Mouse (Mus musculus): ENCODE data around the gene Kif2c. TPM values are rescaled to one million over a fixed set of nuclear protein-coding genes. Genes with fewer than 3 reads are reported as not detected.

Gene Kif2c
- polyA plus RNA-seq (2017; shearing (Covaris generic)): 1.2 TPM

DNA sequence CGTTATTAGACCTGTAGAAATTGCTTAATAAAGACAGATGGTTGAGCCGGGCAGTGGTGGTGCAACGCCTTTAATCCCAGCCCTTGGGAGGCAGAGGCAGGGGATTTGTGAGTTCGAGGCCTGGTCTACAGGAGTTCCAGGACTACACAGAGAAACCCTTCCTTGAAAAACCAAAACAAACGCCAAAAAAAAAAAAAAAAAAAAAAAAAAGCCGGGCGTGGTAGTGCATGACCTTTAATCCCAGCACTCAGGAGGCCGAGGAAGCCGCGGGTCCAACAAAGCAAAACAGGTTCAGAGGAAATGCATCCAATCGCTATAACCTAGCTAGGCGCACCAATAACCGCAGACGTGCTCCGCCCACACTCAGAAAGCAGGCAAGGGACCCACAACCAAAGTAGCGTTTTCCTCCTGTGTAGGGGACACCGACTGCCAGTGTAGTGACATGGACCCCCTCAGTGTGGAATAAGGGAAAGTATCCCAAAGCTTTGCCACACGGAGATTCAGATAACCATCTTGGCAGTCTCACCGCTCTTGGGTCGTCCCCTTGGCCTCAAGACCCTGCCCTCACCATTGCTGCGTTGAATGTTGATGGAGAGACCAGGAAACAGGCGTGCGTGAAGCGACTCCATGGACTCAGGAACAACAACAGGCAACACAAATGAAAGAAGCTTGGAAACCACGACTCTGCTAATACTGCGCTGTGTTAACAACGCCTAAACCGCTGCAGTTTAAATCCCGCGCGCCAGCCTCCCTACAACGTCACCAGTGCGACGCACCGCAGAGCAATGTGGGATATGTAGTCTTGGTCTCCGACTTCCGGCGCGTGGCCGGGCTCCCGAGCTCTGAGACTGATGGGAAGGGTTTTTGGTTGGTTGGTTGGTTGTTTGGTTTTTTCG is at the start of gene Kif2c:
Gene Kif2c, minus strand, starts transcription at position 777 of the 896 bp plus-strand sequence.

GRCm38 (mm10) chr4:117155792-117156355 is 26.6 kb downstream of the Kif2c start, which contains the start of gene Rps8:
TSS of gene Rps8 (minus strand) at chr4:117156243.

DNA sequence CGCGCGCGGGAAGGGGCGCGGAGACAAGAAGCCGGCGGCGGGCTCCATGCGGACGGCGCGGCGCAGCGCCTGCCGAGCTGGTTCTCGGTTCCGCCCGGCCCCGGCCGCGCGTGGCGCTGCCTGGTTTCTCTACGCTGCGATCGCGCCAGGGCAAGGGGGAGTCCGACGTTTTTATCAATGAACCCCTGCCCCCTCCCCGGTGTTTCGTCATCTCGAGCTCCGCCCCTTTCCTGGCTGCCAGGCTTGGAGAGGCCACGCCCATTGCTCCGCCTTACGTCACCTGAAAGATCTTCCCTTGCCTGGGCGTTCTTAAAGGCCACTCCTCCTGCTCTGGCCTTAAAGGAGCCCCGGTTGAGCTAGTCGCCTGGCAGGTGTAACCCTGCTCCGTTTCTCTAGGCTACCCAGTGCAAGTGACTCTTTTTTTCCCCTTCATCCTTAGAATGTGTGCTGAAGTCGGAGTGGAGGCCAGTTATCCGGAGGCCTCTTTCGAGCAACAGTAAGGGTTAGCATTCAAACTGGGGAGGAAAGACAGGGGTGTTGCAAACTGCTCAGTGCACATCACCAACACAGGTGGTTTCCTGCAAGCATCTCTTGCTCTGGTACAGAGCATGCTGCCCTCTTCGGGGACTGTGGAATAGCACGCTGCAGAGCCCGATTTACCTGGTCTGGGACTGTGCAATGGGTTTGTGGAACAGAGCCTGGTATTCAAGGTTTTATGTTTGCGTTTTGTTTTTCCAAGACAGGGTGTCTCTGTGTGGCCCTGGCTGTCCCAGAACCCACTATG is 48.4 kb downstream of the Kif2c start, which contains the start of gene Plk3:
Gene Plk3, minus strand, starts transcription at position 147 of the 784 bp plus-strand sequence.

DNA sequence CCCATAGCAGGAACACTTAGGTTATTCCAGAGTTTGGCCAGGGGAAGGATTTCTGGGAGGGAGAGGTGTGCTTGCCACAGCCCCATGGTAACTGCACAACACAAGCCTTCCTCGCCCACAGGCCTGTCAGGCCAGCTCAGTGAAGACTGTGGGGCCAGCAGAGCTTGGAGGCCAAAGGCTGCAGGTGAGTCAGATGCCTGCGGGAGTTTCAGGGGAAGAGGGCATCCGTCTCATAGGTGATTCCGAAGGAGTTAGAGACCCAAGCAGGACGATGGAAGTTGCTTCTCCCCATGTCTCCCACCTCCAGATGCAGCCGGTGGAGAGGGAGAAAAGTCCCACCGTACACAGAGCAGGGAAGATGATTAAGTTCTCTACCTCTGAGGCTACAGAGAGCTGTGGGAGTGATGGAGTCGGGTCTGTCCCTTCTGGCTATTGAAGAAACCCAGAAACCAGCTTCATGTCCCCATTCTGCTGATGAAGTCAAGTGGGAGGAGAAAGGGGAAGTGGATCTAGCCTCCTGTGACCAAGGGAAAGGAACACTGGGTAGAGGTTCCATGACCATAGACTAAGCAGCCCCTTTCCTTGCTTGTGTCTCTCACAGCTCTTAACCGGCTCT is 55.7 kb downstream of the Kif2c start, which contains the start of gene Tctex1d4:
Gene Tctex1d4, plus strand, starts transcription at position 120 of the 616 bp plus-strand sequence.

DNA sequence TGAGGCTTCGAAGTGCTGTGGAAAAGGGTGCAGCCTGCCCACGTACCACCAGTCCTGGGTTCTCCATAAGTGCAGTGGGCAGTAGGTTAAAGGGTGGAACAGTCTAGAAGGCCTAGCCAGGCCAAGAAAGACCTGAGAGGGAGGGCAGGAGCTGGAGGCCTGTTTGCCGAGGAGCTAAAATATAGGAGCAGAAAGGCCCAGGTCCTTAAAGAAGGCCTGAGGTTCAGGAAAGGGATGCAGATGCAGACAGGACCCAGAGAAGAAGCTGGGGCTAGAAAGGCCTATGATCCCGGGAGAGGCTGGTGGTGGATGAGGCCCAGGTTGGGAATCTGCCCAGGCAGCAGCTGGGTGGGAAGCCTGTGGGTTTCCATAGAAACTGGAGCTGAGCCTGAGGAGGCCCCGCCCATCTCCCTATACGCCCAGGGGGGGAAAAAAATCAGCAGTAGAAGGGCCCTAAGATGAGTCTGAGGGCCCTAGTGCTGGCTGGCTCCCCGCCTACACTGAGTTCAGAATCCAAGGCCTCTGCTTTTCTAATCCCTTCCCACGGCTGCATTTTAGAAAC is 57.0 kb downstream of the Kif2c start, which contains the start of gene Btbd19:
Gene Btbd19, minus strand, starts transcription at position 378 of the 562 bp plus-strand sequence.

Other genes with a start within 250 kb of the Kif2c start
- gene Urod, start 188.2 kb downstream of the Kif2c start, polyA plus RNA-seq (2017; shearing (Covaris generic)): 100.0 TPM
- gene Hectd3, start 187.3 kb downstream of the Kif2c start, polyA plus RNA-seq (2017; shearing (Covaris generic)): 34.9 TPM
- gene Eif2b3, start 163.2 kb downstream of the Kif2c start, polyA plus RNA-seq (2017; shearing (Covaris generic)): 32.6 TPM
- not detected for gene Ptch2, start 86.6 kb downstream of the Kif2c start, polyA plus RNA-seq (2017; shearing (Covaris generic))
- gene Btbd19, start 56.9 kb downstream of the Kif2c start, polyA plus RNA-seq (2017; shearing (Covaris generic)): 41.1 TPM
- 2.5 TPM for gene Tctex1d4, start 55.8 kb downstream of the Kif2c start, polyA plus RNA-seq (2017; shearing (Covaris generic))
- gene Plk3, start 48.7 kb downstream of the Kif2c start, polyA plus RNA-seq (2017; shearing (Covaris generic)): 40.8 TPM
- 482 TPM for gene Rps8, start 26.4 kb downstream of the Kif2c start, polyA plus RNA-seq (2017; shearing (Covaris generic))
- 0.59 TPM for gene Tmem53, start 69.3 kb upstream of the Kif2c start, polyA plus RNA-seq (2017; shearing (Covaris generic))
- not detected for gene Armh1, start 69.5 kb upstream of the Kif2c start, polyA plus RNA-seq (2017; shearing (Covaris generic))